Mouse (Mus musculus) thymus, postnatal 4 days (tissue): ENCODE measurements at regions not wholly inside any gene's neighbourhood (a gene's known extent, or its start where the extent isn't known, plus 50 kb on each side); places are given as distances from the start of the nearest gene placed in this dataset.
A peak's percentile ranks its signal among the peaks of the same experiment; 100 is the strongest.

ENCODE experiments used
- DNase-seq: peaks from one replicate; pipeline ENCODE4 v3.0.0; 2021

DNA sequence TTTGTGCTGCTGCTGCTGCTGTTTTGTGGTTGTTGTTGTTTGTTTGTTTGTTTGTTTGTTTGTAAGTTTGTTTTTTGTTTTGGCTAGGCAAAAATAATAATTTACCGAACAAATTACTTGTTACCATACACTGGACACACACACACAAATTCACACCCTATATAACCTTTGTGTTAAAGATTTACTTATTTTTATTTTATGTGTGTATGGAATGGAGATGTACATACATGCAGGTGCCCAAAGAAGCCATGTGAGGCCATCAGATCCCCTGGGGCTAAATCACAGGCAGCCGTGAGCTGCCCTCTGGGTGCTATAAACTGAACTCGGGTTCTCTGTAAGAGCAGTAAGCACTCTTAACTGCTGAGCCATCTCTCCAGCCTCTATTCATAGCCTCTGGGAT lies 56.0 kb downstream of the Pttg1 start:
- no peak for DNase-seq

DNA sequence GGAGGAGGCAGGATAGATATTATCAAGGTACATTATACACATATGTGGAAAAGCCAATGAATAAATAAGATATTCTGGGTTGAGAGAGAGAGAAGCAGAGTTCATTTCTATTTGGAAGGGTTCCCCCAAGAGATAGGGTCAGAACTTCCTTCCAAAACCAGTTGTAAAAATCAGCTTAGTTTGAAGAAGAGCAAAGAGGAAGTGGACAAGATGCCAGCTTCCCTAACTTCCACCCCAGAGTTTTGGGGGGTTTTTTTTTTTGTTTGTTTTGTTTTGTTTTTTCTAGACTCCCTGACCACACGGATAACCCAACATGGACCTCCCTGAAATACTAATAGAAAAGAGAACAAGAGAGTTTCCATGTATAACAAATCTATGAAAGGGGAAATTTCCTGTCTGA lies 57.7 kb downstream of the Pttg1 start:
- DNase-seq: no peak

DNA sequence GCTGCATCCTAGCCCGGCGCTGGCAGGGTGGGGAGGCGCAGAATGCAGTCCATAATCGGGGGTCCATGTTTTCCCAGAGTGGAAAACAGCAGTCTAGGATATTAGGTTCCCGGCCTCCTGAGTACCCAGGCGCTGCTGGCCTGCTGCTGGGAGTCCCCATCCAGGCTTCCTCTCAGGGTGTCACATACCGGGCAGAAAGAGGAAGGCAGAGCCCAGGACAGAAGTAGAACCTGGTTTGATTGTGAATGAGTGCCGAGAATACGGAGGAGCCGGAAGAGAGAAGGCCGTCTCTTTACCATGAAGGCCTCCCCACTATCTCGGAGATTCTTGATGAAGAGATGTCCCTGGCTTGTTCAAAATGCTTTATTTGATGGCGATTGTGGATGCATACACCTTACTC lies 64.2 kb downstream of the Pttg1 start:
- no peak for DNase-seq

DNA sequence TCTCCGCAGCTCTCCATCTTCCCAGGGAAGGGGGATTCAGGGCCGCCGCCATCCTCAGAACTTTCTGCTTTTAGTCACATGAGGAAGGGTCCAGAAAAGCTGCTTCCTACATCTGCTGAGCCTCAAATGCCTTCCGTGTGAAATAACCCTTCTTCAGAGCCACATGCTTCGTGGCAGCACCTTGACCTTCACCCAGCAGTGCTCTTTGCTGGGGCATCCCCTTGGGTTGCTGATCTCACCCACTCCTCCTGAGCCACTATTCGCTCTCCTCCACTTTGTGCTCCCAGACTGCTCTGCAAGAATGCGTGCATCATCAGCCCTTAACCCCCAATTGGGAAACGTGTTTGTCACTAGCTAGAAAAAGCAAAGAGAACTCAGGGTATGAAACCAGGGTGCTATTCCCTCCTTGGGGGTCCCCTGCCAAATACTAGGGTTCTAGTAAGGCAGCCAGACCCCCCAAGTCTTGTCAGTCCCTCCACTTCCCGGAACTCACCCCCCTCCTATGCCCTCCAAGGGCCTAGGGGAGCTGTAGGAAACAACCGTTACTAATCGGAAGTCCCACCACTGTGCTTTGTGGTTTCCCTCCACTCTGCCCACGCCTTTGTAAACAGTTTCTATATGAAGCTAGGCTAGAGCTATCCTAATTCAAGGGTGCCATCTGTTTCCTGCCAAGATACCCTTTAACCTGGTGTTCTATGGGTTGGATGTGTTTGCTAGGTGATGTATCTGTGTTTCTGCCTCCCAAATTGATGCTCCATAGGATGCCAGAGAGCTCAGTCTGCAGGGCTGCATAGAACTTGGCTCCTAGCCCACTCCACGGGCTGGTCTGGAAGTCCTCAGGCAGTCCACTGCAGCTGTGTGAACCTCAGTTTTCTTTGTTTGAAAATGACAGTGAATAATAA lies 67.4 kb downstream of the Pttg1 start:
- peak; percentile 45 for DNase-seq

DNA sequence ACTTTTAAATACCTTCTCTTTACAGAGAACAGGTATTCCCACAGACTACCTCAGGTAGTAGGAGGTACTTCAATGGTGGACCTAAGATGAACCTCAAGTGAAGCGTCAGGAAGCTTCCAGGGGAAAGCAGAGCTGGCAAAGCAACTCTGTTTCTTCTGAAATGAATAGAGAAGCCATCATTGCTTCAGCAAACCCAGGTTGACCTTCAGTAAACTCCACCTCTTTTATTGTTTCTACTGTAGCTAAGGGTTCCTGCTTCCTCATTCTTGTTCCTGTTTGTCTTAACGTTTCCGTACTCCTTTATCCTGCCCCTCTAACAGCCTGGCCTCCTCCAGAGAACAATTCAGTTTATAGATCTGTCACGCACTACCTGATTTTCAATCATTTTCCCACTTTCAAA lies 72.4 kb downstream of the Pttg1 start:
- DNase-seq: no peak

DNA sequence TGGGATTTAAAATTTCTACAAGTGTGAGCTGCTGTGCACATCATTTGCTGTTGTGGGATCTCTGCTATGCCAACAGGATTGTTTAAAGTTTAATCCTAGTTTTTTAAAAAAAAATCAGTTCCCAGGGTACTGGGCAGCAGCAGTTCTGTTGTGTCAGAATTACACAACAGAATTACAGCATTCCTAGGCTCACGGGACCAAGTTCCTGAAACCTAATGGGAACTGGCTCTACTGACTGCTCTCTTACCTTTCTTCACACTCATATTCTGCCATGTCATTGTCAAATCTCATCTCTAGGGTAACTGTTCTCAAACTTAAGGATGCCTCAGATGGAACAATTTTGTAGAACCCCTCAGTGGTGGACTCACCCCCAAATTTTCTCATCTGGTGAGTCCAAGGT lies 73.0 kb downstream of the Pttg1 start:
- no peak for DNase-seq

DNA sequence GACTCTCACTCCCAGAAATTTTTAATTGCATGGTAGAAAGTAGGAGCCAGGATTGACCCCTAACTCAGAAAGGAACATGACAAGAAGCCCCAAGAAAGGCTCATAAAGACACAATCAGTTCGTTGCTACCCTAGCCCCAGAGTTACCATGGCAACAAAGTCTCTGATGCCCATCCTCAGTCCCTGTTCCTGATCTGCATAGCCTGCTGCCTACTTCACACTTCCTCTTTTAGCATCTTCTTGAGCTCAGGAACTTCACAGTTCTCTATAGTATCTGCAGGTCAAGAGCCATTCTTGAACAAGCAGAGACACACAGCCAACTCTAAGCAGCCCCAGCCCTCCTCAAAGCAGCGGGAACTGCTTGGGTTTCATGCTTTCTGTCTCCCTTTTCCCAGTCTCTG lies 74.2 kb downstream of the Pttg1 start:
- DNase-seq: no peak

DNA sequence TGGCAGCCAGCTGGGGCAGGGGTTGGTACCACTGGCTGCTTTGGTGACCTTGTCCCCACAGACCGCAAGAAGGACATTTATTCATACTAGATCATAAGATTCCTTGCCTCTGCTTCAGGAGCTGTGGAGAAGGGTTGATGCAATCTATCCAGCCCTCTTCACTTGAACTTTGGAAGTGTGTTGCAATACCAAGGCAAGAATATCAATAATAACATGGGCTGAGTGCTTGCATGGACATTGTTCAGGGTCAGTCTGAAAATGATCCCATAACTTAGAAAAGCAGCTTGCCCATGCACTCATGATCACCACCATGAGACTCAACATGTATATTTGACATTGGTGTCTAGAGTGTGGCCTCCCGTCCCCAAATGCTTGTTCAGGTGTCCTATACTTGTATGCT lies 74.7 kb downstream of the Pttg1 start:
- DNase-seq: no peak

DNA sequence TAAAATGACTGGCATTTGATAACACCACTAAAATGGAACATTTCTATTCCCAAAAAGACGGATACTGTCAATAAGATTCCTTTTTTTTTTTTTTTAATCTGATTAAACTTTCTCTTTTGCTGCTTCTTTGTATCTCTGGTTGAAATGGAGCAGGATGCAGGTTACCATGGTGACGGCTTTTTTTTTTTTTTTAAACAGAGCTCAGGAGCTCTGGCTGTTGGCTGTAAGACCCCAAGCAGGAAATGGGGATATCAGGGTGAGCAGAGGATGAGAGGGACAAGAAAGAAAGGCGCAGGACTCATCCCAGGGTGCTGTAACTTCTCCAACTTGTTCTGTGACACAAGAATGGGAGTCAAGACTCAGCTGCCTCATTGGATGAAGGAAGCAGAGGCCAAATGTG lies 75.8 kb downstream of the Pttg1 start:
- no peak for DNase-seq

DNA sequence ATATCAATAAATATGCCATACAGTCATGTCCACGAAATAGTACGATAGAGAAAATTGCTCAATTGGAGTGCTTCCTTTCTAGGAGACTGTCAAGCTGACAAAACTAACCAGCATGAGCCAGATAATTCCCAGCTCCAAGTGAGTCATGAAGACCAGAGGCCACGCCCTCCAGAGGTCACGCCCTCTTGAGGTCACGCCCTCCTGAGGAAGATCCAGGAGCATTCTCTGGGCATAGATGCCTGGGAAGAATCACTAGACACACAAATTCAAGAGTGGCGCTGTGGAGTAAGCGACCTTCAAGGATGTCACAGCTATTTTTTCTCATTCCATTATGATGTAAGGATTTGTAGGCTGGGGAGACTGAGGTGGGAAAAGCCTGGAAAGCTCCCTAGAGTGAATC lies 76.5 kb downstream of the Pttg1 start:
- DNase-seq: no peak

DNA sequence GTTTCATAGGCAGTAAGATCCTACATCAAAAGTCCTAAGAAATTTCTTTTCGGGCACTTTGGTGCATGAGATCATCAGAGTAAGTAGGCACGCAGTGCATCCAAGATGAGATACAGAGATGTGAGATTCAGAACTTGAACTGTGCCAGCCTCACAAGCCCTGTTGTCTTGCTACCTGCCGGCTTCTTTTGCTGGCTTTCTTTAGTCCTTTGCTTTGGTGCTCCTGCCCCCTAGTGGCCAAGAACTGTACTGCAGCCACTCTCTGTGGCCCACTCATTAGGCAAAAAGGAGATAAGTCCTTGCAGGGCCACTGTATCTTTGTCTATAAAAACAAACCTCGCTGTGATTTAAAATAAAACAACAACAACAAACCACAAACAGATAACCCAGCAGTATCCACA lies 77.5 kb downstream of the Pttg1 start:
- DNase-seq: peak; percentile 86

DNA sequence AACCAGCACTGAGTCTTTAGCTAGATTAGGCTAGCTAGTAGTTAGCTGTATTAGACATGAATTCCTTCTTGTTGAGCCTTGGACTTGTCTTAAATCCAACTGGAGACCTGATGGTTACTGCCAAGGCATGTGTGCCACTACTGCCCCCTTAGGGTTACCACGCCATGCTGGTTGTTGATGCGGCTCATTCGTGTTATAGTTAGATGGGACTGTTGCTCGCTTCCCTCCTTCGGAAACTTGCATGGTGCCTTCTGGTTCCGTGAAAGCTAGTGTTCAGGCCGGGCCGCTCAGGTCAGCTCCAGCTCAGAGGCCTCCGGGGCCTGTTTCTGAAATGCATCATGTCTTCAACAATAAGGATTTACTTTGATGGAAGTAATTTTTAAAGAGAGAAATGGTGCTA lies 79.6 kb downstream of the Pttg1 start:
- DNase-seq: no peak

DNA sequence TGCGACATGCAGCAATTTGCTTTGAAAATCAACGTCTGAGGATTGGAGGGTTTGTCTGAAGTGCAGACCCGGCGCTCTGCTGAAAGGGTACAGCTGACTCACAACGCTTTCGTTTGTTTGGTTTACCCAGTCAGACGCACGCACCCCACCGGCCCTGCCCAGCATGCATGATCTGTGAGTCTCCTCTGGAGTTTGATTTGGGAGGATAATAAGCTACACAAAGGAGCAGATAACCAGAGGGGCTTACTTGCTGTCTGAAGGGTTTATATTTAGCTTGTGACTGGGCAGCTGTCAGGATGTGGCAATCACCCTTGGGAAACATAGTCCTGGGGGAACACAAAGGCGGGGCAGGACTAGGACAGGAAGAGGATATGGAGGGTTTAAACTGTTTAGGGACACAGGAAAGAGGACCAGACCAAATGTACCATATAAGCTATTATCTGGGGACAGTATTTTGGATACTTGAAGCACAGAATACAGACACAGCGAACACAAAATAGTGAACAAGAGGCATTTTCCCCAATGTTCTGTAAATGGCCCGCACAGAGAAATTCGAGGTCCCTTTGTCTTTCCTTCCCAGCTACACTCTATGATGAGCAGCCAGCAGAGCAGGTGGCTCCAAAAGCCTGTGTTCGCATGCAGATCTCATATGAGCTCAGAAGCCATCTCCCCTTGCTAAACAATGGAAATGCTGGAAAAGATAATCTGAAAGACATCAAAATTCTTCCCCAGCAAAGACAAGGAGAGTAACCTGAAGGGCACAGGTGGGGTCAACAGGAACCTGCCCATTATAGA lies 81.1 kb downstream of the Pttg1 start:
- no peak for DNase-seq

DNA sequence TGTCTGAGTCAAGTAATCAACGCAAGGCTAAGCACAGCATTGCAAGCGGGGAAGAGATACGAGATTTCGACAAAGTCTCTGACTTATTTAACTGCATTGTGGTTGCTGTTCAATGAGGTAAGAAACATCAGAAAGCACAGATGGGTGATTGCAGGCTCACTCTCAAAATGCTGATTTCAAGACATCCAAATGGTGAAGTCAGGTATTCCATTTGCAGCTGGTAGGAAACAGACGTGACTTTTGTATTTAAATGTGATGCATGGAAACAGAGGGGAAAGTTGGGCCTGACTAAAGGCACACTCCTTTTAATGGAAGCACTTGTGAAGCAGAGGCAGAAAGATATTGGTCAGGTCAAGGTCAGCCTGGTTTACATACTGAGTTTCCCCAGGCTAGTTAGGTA lies 82.5 kb downstream of the Pttg1 start:
- no peak for DNase-seq

DNA sequence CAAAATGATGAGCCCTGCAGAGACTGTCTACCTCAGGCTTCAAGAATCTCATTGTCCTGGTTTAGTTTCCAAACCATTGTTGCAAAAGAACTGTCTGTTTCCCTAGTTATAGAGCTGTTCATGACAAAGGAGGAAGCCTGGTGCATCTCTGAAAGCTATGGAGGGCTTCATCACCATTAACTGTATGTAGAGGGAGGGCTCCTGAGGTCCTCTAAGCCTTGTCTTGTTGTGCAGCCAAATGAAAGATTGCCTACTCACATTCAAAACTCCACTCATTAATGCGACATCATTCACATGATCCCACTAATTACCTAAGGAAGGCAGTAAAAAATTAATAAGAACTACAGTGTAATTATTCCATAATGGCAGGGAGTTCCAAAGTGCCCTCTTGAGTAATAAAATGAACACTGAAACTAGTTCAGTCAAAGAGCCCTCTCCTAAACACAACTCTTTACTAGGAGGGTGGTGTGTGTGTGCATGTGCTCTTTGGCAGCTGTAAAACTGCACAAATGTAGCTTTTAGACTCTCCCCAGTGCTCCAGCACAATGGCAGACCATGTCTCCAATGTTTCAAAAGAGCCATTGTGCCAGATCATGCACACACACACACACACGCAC lies 87.6 kb downstream of the Pttg1 start:
- no peak for DNase-seq

DNA sequence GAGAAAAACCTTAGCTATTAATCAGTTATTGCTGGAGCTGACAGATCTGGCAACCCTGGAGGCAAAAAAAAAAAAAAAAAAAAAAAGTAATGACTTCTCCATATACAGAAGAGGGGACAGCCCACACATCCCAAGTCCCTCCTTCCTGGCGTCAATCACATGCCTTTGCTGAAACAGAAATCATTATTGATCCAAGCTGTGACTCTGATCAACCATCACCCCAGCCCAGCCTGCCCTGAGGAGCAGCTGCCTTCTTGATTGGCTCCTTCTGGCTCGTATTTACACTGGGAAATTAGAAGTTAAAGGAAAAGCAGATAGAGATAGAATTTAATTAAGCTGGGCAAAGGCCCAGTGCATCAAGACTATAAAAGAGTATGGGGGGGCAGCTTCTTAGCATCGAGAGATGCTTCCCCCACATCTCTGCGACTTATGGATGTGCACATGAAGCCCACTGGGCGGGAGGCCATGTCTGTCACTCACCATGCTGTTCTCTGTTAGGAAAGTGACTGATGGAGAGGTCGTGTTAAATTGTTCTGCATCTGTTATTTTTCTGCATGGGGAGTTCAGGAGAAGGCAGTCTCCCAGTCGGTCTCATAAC lies 90.3 kb downstream of the Pttg1 start:
- no peak for DNase-seq

DNA sequence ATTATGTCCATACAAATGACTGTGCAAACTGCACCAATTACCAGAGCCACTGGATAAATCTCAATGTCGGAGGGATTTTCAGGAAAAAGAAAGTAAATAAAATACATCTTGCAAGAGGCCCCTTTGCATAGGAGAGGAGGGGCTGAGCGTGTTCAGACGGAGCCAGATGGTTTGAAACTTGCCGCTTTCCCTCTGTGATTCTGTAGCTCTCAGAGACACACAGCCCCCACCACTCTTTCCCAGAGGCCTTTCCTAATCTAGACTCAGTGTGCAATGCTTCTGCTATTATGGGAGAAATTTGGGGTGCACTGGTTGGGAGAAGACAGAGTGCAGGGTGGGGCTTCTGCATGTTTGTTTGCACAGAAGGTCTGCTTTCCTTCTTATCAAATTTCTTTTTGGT lies 92.5 kb downstream of the Pttg1 start:
- DNase-seq: no peak

DNA sequence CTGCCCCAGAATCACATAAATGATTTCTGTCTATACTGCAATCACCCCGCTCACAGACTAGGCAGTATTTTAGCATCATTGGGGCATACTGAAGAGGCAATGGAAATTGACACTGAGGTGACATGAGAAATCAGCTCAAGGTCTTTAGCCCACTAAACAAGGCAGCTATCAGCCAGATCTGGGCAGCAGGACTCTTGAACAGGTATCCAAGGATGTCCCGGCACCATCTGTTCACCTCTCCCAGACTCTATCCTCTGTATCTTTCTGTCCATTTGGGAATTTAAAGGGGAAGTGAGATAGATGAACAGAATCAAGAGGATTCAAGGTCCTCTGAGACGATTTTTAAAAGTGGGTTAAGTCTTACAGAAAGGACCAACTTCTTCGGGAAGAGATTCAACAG lies 112.1 kb downstream of the Pttg1 start:
- no peak for DNase-seq
